Comparison of ENCODE assay signal across 10 mouse cellular contexts in genomic region chr2:103643584-103644211, GRCm38 (mm10).
DNase-seq lines count a peak whose midpoint lies in the region; ATAC-seq lines count a peak whose summit lies in the region.
"Had no signal": no experiment of that assay in that cellular context is flagged by ENCODE, and none has a peak within 500 bp of the region (broad histone marks: within the 10 kb centered on the region; RNA-seq: fewer than 3 reads in every experiment).

No protein-coding gene starts in this region.

- H3K4me1 ChIP-seq in hindbrain, embryonic 13.5 days (replicated peaks), result peaks cover 50% of the 10 kb centered on the region
- H3K4me1 ChIP-seq in neural tube, embryonic 13.5 days (replicated peaks), result peaks cover 43% of the 10 kb centered on the region
- no peaks in the 10 kb centered on the region for H3K4me1 ChIP-seq in intestine, embryonic 16.5 days (ENCODE audit: control insufficient read depth, insufficient read depth, low read length)

- H3K9ac ChIP-seq in hindbrain, embryonic 13.5 days, result no peak overlapping the region
- no peak overlapping the region for H3K9ac ChIP-seq in neural tube, embryonic 13.5 days
- H3K9ac ChIP-seq in intestine, embryonic 16.5 days (ENCODE audit: low read depth, low read length), result no peak overlapping the region
- H3K9ac ChIP-seq: limb, embryonic 13.5 days had no signal

- peaks cover 28% of the 10 kb centered on the region for H3K27me3 ChIP-seq in hindbrain, embryonic 13.5 days
- H3K27me3 ChIP-seq in neural tube, embryonic 13.5 days, result peaks cover 62% of the 10 kb centered on the region
- H3K27me3 ChIP-seq in intestine, embryonic 16.5 days (replicated peaks; ENCODE audit: control insufficient read depth, insufficient read depth, low read length), result no peaks in the 10 kb centered on the region
- H3K27me3 ChIP-seq: limb, embryonic 13.5 days had no signal

- peak; percentile 46 to 80 for DNase-seq in adrenal gland, adult (ENCODE audit: inconsistent age in 2 of 2, low spot score in 1 of 2)
- no peak for DNase-seq in adrenal gland, postnatal 25 days
- peak; percentile 63 for DNase-seq in layer of hippocampus, adult 11-12 months (ENCODE audit: low spot score)
- DNase-seq in layer of hippocampus, postnatal 10 days (ENCODE audit: low spot score in 2 of 2), result no peak
- DNase-seq in yolk sac, embryonic 10.5 days (ENCODE audit: low spot score), result no peak

- ATAC-seq in hindbrain, embryonic 13.5 days (ENCODE audit: low FRiP score), result peak; percentile 72
- peak; percentile 70 for ATAC-seq in neural tube, embryonic 13.5 days (ENCODE audit: low read depth)
- no peak for ATAC-seq in intestine, embryonic 16.5 days

- 9% methylated on average over 4 of the region's 4 CpGs for WGBS in hindbrain, embryonic 13.5 days
- WGBS in neural tube, embryonic 13.5 days, result 4% methylated on average over 4 of the region's 4 CpGs
- 45% methylated on average over 4 of the region's 4 CpGs for WGBS in intestine, embryonic 16.5 days

- H3K36me3 ChIP-seq in hindbrain, embryonic 13.5 days, result no peaks in the 10 kb centered on the region
- H3K36me3 ChIP-seq in neural tube, embryonic 13.5 days, result no peaks in the 10 kb centered on the region
- no peaks in the 10 kb centered on the region for H3K36me3 ChIP-seq in intestine, embryonic 16.5 days (ENCODE audit: control insufficient read depth, insufficient read depth, low read length)
- H3K36me3 ChIP-seq: limb, embryonic 13.5 days had no signal

- H3K9me3 ChIP-seq in hindbrain, embryonic 13.5 days, result no peaks in the 10 kb centered on the region
- no peaks in the 10 kb centered on the region for H3K9me3 ChIP-seq in neural tube, embryonic 13.5 days
- no peaks in the 10 kb centered on the region for H3K9me3 ChIP-seq in intestine, embryonic 16.5 days (ENCODE audit: control insufficient read depth, low read length)
- H3K9me3 ChIP-seq: limb, embryonic 13.5 days had no signal

- H3K4me3 ChIP-seq in hindbrain, embryonic 13.5 days, result no peak overlapping the region
- no peak overlapping the region for H3K4me3 ChIP-seq in neural tube, embryonic 13.5 days
- no peak overlapping the region for H3K4me3 ChIP-seq in intestine, embryonic 16.5 days (ENCODE audit: low read length)
- H3K4me3 ChIP-seq: erythroblast, embryonic 14.5 days; limb, embryonic 13.5 days had no signal

- H3K27ac ChIP-seq in hindbrain, embryonic 13.5 days, result peak overlapping the region; percentile 19; the same call in 1 of the 2 replicates
- H3K27ac ChIP-seq in neural tube, embryonic 13.5 days (replicated peaks), result peak overlapping the region; percentile 47
- no peak overlapping the region for H3K27ac ChIP-seq in intestine, embryonic 16.5 days (ENCODE audit: low read length)
- H3K27ac ChIP-seq: limb, embryonic 13.5 days had no signal

- H3K4me2 ChIP-seq in hindbrain, embryonic 13.5 days, result no peak overlapping the region
- no peak overlapping the region for H3K4me2 ChIP-seq in neural tube, embryonic 13.5 days
- no peak overlapping the region for H3K4me2 ChIP-seq in intestine, embryonic 16.5 days (ENCODE audit: low read depth, low read length)
- H3K4me2 ChIP-seq: limb, embryonic 13.5 days had no signal

Comparison
In these comparisons a context has a peak if more than half of its experiments do, and no peak if none do; other contexts are left out.
1. DNase-seq: peak in adrenal gland, adult (2 of 2) and layer of hippocampus, adult 11-12 months (single experiment); none in adrenal gland, postnatal 25 days (single experiment), layer of hippocampus, postnatal 10 days (0 of 2) and yolk sac, embryonic 10.5 days (single experiment).